Mouse (Mus musculus): Measurements from ENCODE around the gene Tmigd3. TPM values are rescaled to one million over a fixed set of nuclear protein-coding genes. Genes with fewer than 3 reads are reported as not detected.

Tmigd3 gene
- polyA plus RNA-seq, 1 experiment from 2014 or later, result 0.13 TPM

DNA sequence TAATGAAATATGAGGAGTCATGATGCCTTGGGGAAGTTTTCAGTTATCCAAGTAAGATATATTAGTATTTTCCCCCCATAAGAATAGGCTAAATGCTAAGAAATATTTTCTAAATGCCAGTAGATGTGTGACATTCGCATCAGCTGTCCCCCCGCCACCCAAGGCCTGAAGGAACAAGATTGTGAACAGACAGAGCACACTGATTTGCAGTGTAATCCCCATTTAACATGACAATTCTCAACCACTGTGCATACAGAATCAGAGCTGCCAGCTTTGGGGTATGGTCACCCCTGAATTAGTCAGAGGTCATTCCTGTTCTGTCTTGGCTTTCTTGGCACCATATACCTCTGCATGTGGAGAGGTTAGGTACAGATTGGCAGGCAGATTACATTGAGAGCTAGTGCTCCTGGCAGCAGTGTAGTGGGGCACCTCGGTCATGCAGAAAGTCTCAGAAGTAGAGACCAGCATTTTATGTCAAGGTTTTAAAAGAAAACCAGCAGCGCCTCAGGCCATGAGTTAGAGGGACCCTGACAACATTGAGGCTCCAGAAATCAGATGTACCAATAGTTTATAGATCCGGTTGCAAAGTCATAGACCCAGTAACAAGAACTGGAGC lies 101.2 kb downstream of the Tmigd3 start:
- no peak overlapping the region for H3K27ac ChIP-seq (ENCODE audit: low read depth)
- H3K9me3 ChIP-seq (ENCODE audit: low read length), result no peaks in the 10 kb centered on the region
- no peak overlapping the region for H3K9ac ChIP-seq (replicated peaks)
- H3K4me3 ChIP-seq (ENCODE audit: low read depth, low read length), result no peak overlapping the region
- ATAC-seq, result no peak
- H3K4me1 ChIP-seq (ENCODE audit: insufficient read depth), result peaks cover 2% of the 10 kb centered on the region; the same call in 1 of the 2 replicates
- TF ChIP-seq CTCF (IDR thresholded peaks at IDR 0.05; ENCODE audit: low read depth), result no peak
- TF ChIP-seq EP300 (IDR thresholded peaks at IDR 0.05; ENCODE audit: low read depth), result no peak
- H3K27me3 ChIP-seq (ENCODE audit: insufficient read depth, low read length), result no peaks in the 10 kb centered on the region
- no peak overlapping the region for H3K4me2 ChIP-seq (ENCODE audit: low read depth, low read length)
- peaks cover 24% of the 10 kb centered on the region for H3K36me3 ChIP-seq (replicated peaks; ENCODE audit: insufficient read depth, low read length)
- WGBS (ENCODE audit: insufficient replicate concordance), result 71% methylated on average over 5 of the region's 5 CpGs
- no peak for DNase-seq

GRCm38 (mm10) chr3:105973411-105973810 lies 102.7 kb downstream of the Tmigd3 start, which contains the start of gene Ovgp1:
Gene Ovgp1, plus strand, starts transcription at chr3:105973711.
- H3K4me2 ChIP-seq (ENCODE audit: low read depth, low read length), result no peak within 1 kb of the TSS
- no peak within 1 kb of the TSS for H3K9ac ChIP-seq (replicated peaks)
- H3K27me3 ChIP-seq (ENCODE audit: insufficient read depth, low read length), result no peaks in the 10 kb centered on the region
- DNase-seq (no peak), ATAC-seq (0 out of 2 replicates have a peak, but pooled peaks have one; percentile 21)
- H3K4me3 ChIP-seq (ENCODE audit: low read depth, low read length), result no peak within 1 kb of the TSS
- H3K9me3 ChIP-seq (ENCODE audit: low read length), result no peaks in the 10 kb centered on the region
- no peak within 1 kb of the TSS for H3K27ac ChIP-seq (ENCODE audit: low read depth)
- peaks cover 2% of the 10 kb centered on the region; the same call in 1 of the 2 replicates for H3K4me1 ChIP-seq (ENCODE audit: insufficient read depth)
- 69% methylated on average over 3 of the region's 3 CpGs for WGBS (ENCODE audit: insufficient replicate concordance)
- H3K36me3 ChIP-seq (replicated peaks; ENCODE audit: insufficient read depth, low read length), result peaks cover 12% of the 10 kb centered on the region
- no peak for TF ChIP-seq EP300 (IDR thresholded peaks at IDR 0.05; ENCODE audit: low read depth)
- TF ChIP-seq CTCF (IDR thresholded peaks at IDR 0.05; ENCODE audit: low read depth), result no peak

Other genes starting within 250 kb of the Tmigd3 start
- 9.7 and 9.8 TPM in 2 replicates for gene Ddx20, start 183.3 kb upstream of the Tmigd3 start, polyA plus RNA-seq (2015; fragmentation: Nextera tagmentation; extraction: Ambion mirVana)
- gene Inka2, start 166.3 kb upstream of the Tmigd3 start, polyA plus RNA-seq (2015; fragmentation: Nextera tagmentation; extraction: Ambion mirVana), result 0.13 and 0.17 TPM in 2 replicates
- gene Rap1a, start 69.6 kb upstream of the Tmigd3 start, polyA plus RNA-seq (2015; fragmentation: Nextera tagmentation; extraction: Ambion mirVana), result 89.0 and 93.3 TPM in 2 replicates
- gene Adora3, start within 50 bp of the Tmigd3 start, polyA plus RNA-seq (2015; fragmentation: Nextera tagmentation; extraction: Ambion mirVana), result 0.62 and 0.92 TPM in 2 replicates
- gene I830077J02Rik, start 61.8 kb downstream of the Tmigd3 start, polyA plus RNA-seq (2015; fragmentation: Nextera tagmentation; extraction: Ambion mirVana), result 3.9 and 5.4 TPM in 2 replicates
- gene Wdr77, start 88.5 kb downstream of the Tmigd3 start, polyA plus RNA-seq (2015; fragmentation: Nextera tagmentation; extraction: Ambion mirVana), result 28.9 and 32.4 TPM in 2 replicates
- gene Atp5f1, start 89.2 kb downstream of the Tmigd3 start, polyA plus RNA-seq (2015; fragmentation: Nextera tagmentation; extraction: Ambion mirVana), result 436 and 461 TPM in 2 replicates
- gene Ovgp1, start 102.8 kb downstream of the Tmigd3 start, polyA plus RNA-seq (2015; fragmentation: Nextera tagmentation; extraction: Ambion mirVana), result 0.28 and 0.40 TPM in 2 replicates
- not detected in 2 replicates for gene Pifo, start 143.7 kb downstream of the Tmigd3 start, polyA plus RNA-seq (2015; fragmentation: Nextera tagmentation; extraction: Ambion mirVana)
- gene Chil5, start 161.9 kb downstream of the Tmigd3 start, polyA plus RNA-seq (2015; fragmentation: Nextera tagmentation; extraction: Ambion mirVana), result 0.33 and 0.38 TPM in 2 replicates
- gene Chia1, start 242.3 kb downstream of the Tmigd3 start, polyA plus RNA-seq (2015; fragmentation: Nextera tagmentation; extraction: Ambion mirVana), result not detected in 2 replicates

Measured in liver, postnatal 0 days (tissue).